Mouse (Mus musculus): ENCODE measurements at regions not wholly inside any gene's neighbourhood (a gene's known extent, or its start where the extent isn't known, plus 50 kb on each side); places are given as distances from the start of the nearest gene placed in this dataset.

DNA sequence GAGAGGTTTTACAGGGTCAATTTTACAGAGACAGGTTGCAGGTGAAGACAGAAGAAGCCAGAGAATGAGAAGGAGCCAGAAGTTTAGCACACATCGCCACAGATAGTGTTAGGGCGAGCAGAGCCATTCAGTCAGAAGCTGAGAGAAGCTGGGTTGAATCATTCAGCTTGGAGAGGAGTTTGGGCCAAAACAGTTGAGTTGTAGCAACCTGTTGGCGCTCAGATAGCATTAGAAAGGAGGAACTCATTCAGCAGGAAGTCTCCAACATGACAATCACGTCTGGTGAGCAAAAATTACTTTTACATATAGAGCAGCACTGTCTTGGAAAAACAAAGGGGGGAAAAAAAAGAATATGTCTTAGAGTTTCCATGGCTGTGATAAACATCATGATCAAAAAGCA, 53.2 kb downstream of the Fam43a start:
- H3K36me3 ChIP-seq: no peaks in the 10 kb centered on the region
- 80% methylated on average over 4 of the region's 4 CpGs for WGBS
- no peak overlapping the region for H3K9ac ChIP-seq
- H3K4me2 ChIP-seq (replicated peaks): no peak overlapping the region
- H3K27ac ChIP-seq: no peak overlapping the region
- no peak for ATAC-seq (ENCODE audit: low FRiP score)
- H3K4me3 ChIP-seq: no peak overlapping the region
- peaks cover 9% of the 10 kb centered on the region for H3K4me1 ChIP-seq
- H3K9me3 ChIP-seq (replicated peaks): peaks cover 4% of the 10 kb centered on the region; the same call in 1 of the 2 replicates
- no peaks in the 10 kb centered on the region for H3K27me3 ChIP-seq

DNA sequence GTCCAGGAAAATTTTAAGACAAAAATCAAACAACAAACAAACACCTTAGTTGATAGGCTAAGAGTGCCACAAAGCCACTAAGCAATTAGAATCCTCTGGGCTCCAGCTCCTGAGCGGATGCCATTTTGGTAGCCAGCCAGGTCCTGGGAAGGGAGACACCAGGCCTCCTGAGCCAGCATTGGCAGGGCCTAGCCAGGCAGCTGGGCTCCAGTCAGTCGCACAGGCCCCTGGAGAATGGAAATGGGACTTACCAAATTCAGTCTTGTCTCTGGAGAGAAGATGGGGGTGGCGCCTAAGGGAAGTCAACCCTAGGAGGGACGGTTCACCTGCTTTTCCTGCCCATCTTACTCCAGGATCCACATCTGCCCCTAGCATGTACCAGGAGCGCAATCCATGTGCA, 54.3 kb downstream of the Fam43a start:
- Histone ChIP-seq H3K9me3 (replicated peaks) (peaks cover 4% of the 10 kb centered on the region; the same call in 1 of the 2 replicates), H3K36me3 (no peaks in the 10 kb centered on the region), H3K27me3 (no peaks in the 10 kb centered on the region), H3K4me3 (no peak overlapping the region), H3K9ac (no peak overlapping the region), H3K27ac (no peak overlapping the region), H3K4me1 (peaks cover 9% of the 10 kb centered on the region), H3K4me2 (replicated peaks) (no peak overlapping the region)
- WGBS: 86% methylated on average over 5 of the region's 5 CpGs
- ATAC-seq (ENCODE audit: low FRiP score): no peak

DNA sequence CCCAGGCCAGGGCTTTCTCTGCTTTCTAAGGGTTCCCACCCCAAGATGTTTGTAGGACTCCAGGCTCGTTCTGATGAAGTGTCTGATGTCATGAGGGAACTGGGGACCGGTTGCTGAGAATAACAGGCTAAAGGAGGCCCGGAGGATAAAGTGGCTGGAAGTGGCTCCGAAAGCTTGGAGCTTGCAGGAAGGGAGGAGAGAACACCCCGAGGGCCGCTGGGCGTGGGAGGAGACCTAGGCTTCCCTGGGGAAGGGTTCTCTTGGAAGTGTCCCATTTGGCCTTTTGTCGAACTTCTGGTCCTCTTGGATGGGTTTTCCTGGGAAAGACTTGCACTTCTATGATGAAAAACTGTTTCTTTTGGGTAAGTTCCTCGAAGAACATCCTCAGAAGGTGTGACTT, 54.7 kb downstream of the Fam43a start:
- no peak overlapping the region for H3K9ac ChIP-seq
- 82% methylated on average over 9 of the region's 9 CpGs for WGBS
- no peak overlapping the region for H3K4me3 ChIP-seq
- no peaks in the 10 kb centered on the region for H3K27me3 ChIP-seq
- H3K4me2 ChIP-seq (replicated peaks): no peak overlapping the region
- no peaks in the 10 kb centered on the region for H3K36me3 ChIP-seq
- no peak overlapping the region for H3K27ac ChIP-seq
- H3K9me3 ChIP-seq (replicated peaks): peaks cover 3% of the 10 kb centered on the region; the same call in 1 of the 2 replicates
- H3K4me1 ChIP-seq: peaks cover 9% of the 10 kb centered on the region
- no peak for ATAC-seq (ENCODE audit: low FRiP score)

DNA sequence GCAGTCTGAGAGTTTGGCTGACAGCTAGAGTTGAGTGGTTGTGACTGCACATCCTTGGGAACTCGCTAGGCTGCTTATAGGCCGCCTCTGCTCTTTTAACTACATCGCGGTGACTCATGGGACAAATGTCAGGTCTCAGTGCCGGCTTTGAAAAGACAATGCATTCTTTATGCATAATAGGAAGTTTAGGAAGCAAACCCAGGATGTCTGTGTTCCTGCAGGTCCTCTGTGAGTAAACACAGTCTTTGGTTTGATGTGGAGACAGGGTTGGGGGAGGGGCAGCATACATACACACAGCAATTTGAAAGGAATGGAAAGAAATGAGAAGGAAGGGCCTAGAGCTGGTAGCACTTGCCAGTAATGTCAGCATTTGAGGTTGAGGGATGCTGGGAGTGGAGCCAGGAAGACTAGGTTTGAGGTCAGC, 56.3 kb downstream of the Fam43a start:
- Histone ChIP-seq H3K27ac (0 out of 2 replicates have a peak overlapping the region, but pooled peaks have one; percentile 12), H3K4me3 (no peak overlapping the region), H3K36me3 (no peaks in the 10 kb centered on the region), H3K9me3 (replicated peaks) (no peaks in the 10 kb centered on the region), H3K4me2 (replicated peaks) (no peak overlapping the region), H3K27me3 (no peaks in the 10 kb centered on the region), H3K9ac (no peak overlapping the region), H3K4me1 (peaks cover 9% of the 10 kb centered on the region)
- ATAC-seq (ENCODE audit: low FRiP score): no peak
- 47% methylated on average over 5 of the region's 5 CpGs for WGBS

DNA sequence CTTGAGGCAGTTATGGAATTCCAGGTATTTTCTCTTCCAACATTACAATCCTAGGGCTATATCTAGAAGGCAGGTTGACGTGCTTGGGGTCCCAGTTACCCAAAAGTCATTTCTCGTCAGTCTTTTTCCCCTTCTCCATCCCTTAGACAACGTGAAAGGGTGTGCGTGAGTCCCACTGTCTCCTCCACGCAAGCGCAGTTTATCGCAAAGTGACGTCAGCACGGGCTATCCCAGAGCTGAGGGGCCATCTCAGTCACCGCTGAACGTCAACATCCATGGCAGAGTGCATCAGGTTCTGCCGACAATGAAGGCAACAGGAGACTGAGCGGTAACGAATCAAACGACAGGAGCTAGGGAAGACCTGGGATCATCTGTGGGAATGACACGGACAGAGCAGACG, 57.4 kb downstream of the Fam43a start:
- H3K9me3 ChIP-seq (replicated peaks): no peaks in the 10 kb centered on the region
- no peaks in the 10 kb centered on the region for H3K36me3 ChIP-seq
- 91% methylated on average over 17 of the region's 17 CpGs for WGBS
- H3K4me2 ChIP-seq (replicated peaks): no peak overlapping the region
- H3K4me3 ChIP-seq: no peak overlapping the region
- no peak overlapping the region for H3K9ac ChIP-seq
- H3K4me1 ChIP-seq: peaks cover 9% of the 10 kb centered on the region
- H3K27ac ChIP-seq: no peak overlapping the region
- H3K27me3 ChIP-seq: no peaks in the 10 kb centered on the region
- ATAC-seq (ENCODE audit: low FRiP score): no peak

DNA sequence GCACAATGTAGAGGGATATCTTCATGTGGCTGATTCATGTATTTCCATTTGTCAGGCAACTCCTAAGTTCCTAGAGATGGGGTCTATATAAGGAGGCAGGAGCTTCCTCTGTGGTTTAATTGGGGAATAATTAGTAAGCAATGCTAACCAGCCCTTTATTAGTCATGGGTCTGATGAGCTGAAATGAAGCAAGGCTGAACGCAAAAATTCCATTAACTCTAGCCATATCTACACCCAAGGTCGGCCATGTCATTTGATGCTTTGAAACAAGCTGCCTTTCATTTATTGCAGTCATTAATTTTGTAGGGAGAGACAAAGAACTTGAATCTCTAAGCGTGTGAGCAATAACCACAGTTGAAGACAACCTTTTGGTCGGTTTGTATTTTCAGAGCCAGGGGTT, 59.4 kb downstream of the Fam43a start:
- no peak for ATAC-seq (ENCODE audit: low FRiP score)
- WGBS: 82% methylated on average over 4 of the region's 4 CpGs
- H3K9ac ChIP-seq: no peak overlapping the region

DNA sequence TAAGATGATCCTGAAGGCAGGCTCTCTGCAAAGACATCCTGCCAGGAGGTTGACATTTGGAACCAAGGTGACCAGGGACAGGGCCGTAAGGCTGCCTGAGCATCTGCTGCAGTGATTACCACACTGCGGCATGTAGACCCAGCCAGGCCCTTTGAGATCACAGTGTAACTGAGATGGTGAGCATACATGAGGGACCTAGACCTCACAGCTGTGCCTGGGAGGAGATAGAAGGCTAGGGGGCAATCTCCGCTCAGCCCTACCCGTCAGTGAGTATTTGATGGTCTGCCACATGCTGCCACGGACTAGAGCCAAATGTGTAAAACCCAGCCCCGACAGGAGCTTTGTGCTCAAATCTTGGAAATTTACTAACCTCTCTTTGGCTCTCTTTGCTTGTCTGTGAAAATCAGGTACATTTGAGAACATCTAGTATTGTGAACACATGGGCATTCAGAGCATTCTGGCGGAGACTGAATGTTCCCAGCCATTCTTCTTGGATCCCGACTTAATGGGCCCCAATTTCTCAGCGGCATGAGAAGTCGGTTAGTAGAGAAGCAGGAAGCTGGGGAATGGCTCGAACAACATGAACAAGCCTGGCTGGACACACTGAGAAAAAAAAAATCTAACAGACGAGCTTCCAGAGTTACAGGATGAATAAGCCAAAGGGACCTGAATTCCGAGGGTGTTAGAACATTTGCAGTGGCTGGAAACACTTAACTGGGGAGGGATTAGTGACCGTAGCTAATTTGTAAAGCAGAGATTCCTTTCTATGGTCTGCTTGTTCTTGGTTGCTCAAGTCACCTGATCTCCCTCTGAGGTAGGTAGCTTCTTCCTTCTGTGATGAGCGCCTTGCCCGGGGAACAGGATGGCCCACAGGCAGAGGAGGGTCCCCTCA, 61.8 kb downstream of the Fam43a start:
- WGBS: 68% methylated on average over 16 of the region's 16 CpGs
- H3K9ac ChIP-seq: no peak overlapping the region
- H3K4me2 ChIP-seq (replicated peaks): no peak overlapping the region
- no peaks in the 10 kb centered on the region for H3K9me3 ChIP-seq (replicated peaks)
- H3K4me3 ChIP-seq: no peak overlapping the region
- no peaks in the 10 kb centered on the region for H3K4me1 ChIP-seq
- no peak overlapping the region for H3K27ac ChIP-seq
- H3K36me3 ChIP-seq: no peaks in the 10 kb centered on the region
- ATAC-seq (ENCODE audit: low FRiP score): no peak
- H3K27me3 ChIP-seq: no peaks in the 10 kb centered on the region

More for the DNA sequence above, 59.4 kb downstream of the Fam43a start:
- peaks cover 9% of the 10 kb centered on the region for H3K4me1 ChIP-seq
- H3K36me3 ChIP-seq: no peaks in the 10 kb centered on the region
- H3K27me3 ChIP-seq: no peaks in the 10 kb centered on the region
- no peaks in the 10 kb centered on the region for H3K9me3 ChIP-seq (replicated peaks)
- no peak overlapping the region for H3K4me3 ChIP-seq
- H3K4me2 ChIP-seq (replicated peaks): no peak overlapping the region
- no peak overlapping the region for H3K27ac ChIP-seq

DNA sequence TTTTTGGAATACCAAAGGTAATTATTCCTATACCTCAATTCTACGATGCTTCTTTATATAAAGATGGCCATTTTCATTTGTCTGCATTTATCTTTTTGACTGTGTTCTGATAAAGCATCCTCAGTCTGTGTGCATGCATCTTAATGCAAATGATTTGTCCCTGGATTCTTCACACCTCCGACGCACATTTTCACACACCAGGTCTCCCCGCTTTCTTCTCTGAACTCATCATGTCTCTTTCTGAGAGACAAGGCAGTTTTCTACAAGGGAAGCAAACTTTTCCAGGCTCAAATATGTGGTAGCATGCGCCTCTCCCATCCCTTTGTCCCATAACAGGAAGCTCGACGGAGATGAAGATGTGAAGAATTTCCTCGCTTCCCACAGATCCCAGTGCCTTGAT, 63.5 kb downstream of the Fam43a start:
- no peak overlapping the region for H3K4me2 ChIP-seq (replicated peaks)
- H3K36me3 ChIP-seq: no peaks in the 10 kb centered on the region
- H3K9me3 ChIP-seq (replicated peaks): no peaks in the 10 kb centered on the region
- no peak overlapping the region for H3K9ac ChIP-seq
- no peaks in the 10 kb centered on the region for H3K4me1 ChIP-seq
- H3K4me3 ChIP-seq: no peak overlapping the region
- 79% methylated on average over 8 of the region's 8 CpGs for WGBS
- no peaks in the 10 kb centered on the region for H3K27me3 ChIP-seq
- no peak overlapping the region for H3K27ac ChIP-seq
- no peak for ATAC-seq (ENCODE audit: low FRiP score)

DNA sequence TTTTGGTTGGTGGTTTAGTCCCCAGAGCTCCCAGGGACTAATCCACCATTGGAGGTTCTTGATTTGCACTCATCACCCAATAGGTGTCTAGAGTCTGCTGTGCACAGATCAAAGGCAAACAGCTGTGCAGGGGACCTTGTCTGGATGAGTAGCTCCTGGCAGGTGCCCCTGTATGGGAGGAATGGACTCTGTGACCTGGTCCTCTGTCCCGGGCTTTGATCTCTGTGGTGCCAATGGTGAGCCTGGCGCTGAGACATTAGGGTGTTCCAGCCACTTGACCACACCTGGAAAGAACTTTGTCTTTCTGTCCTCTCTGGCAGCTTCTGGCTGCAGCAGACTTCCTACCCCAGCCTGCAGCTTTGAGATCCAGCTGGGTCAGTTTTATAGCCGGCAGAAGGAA, 64.4 kb downstream of the Fam43a start:
- no peak overlapping the region for H3K4me2 ChIP-seq (replicated peaks)
- H3K36me3 ChIP-seq: no peaks in the 10 kb centered on the region
- no peak overlapping the region for H3K9ac ChIP-seq
- no peaks in the 10 kb centered on the region for H3K4me1 ChIP-seq
- H3K27ac ChIP-seq: no peak overlapping the region
- no peaks in the 10 kb centered on the region for H3K9me3 ChIP-seq (replicated peaks)
- H3K27me3 ChIP-seq: no peaks in the 10 kb centered on the region
- H3K4me3 ChIP-seq: no peak overlapping the region
- no peak for ATAC-seq (ENCODE audit: low FRiP score)
- whole genome bisulfite sequencing: 76% methylated on average over 3 of the region's 3 CpGs

DNA sequence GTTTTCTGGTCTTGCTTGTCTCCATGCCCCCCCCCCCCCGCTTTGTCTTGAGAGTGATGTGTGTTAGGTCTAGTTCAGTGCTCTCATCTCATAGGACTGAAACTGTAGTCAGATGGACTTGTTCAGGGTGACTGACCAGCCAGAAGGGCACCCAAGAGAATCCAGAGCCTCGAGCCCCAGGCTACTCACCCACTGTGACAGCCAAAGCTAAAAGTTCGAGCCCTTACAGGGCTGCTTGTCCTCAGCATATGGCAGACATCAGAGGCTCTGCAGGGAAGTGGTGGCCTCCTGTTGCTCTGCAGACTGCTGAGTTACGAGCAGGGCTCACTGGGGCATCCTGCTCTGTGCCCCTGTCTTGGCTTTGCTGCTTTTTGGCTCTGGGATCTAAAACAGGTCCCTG, 64.9 kb downstream of the Fam43a start:
- Histone ChIP-seq H3K27ac (no peak overlapping the region), H3K27me3 (no peaks in the 10 kb centered on the region), H3K4me3 (no peak overlapping the region), H3K4me2 (replicated peaks) (no peak overlapping the region), H3K9ac (no peak overlapping the region), H3K4me1 (no peaks in the 10 kb centered on the region), H3K9me3 (replicated peaks) (no peaks in the 10 kb centered on the region), H3K36me3 (no peaks in the 10 kb centered on the region)
- WGBS: 45% methylated on average over 4 of the region's 4 CpGs
- no peak for ATAC-seq (ENCODE audit: low FRiP score)

DNA sequence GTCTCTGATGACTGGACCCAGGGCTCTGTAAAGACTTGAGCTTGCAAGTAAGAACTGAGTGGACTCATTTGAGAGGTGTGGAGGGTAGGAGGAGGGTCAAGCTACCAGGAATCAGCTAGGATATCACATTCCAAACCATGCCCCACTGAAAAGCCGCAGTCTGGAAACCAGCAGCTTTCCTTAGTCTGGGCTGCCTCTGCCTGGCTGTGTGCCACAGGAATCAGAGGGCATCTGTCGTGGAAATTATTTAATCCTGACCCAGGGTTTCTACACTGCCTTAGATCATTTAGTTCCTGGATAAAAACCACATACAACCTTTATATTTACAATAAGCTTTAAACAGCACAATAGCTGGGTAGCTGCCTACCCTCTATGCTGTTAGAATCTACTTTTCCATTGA, 66.4 kb downstream of the Fam43a start:
- 61% methylated on average over 2 of the region's 2 CpGs for WGBS
- no peak for ATAC-seq (ENCODE audit: low FRiP score)

DNA sequence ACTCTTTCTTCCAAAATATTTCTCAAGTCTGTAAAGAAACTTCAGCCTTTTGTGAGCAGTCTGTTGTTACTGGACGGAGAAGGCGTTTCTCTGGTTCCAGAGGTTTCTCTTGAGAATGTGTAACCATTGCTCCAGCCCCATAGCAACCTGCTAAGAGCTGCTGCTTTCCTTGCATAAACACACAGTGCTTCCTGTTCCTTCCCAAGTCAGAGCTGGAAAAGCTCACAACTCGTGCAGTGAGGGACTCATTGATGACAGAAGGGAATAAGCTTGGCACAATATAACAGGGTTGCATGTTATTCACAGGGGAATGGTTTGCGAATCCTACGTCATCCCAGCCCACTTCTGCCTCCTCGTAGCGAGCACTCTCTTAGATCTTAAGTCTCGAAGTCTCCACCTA, 70.4 kb downstream of the Fam43a start:
- Histone ChIP-seq H3K4me3 (no peak overlapping the region), H3K4me1 (no peaks in the 10 kb centered on the region), H3K27ac (no peak overlapping the region), H3K4me2 (replicated peaks) (no peak overlapping the region), H3K9ac (no peak overlapping the region), H3K36me3 (no peaks in the 10 kb centered on the region), H3K9me3 (replicated peaks) (no peaks in the 10 kb centered on the region), H3K27me3 (no peaks in the 10 kb centered on the region)
- WGBS: 82% methylated on average over 8 of the region's 8 CpGs
- no peak for ATAC-seq (ENCODE audit: low FRiP score)

More for the DNA sequence above, 66.4 kb downstream of the Fam43a start:
- no peak overlapping the region for H3K4me3 ChIP-seq
- H3K27me3 ChIP-seq: no peaks in the 10 kb centered on the region
- H3K9me3 ChIP-seq (replicated peaks): no peaks in the 10 kb centered on the region
- H3K36me3 ChIP-seq: no peaks in the 10 kb centered on the region
- H3K4me1 ChIP-seq: no peaks in the 10 kb centered on the region
- H3K27ac ChIP-seq: no peak overlapping the region
- no peak overlapping the region for H3K9ac ChIP-seq
- no peak overlapping the region for H3K4me2 ChIP-seq (replicated peaks)

DNA sequence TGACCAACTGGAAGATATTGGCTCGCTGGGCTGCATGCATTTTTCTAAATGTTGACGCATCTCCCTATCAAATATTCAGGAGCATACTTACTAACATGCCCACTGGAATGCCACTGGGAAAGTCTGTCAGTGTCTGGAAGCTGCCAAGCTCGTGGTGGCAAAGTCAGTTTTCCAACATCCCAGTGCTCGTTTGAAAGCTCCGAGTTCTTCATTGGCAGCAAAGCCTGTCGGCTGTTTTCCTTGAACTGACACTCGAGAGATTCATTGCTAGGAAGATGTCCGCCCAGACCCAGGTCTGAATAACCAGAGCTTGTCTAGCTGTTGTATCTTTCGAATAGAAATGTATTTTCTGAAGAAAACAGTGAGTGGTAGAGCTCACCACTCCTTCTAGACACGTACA, 72.1 kb downstream of the Fam43a start:
- H3K4me2 ChIP-seq (replicated peaks): no peak overlapping the region
- WGBS: 86% methylated on average over 10 of the region's 10 CpGs
- H3K4me1 ChIP-seq: no peaks in the 10 kb centered on the region
- no peaks in the 10 kb centered on the region for H3K9me3 ChIP-seq (replicated peaks)
- no peak overlapping the region for H3K9ac ChIP-seq
- no peak overlapping the region for H3K27ac ChIP-seq
- ATAC-seq (ENCODE audit: low FRiP score): no peak
- H3K4me3 ChIP-seq: no peak overlapping the region
- no peaks in the 10 kb centered on the region for H3K27me3 ChIP-seq
- H3K36me3 ChIP-seq: no peaks in the 10 kb centered on the region

Measured in hindbrain, embryonic 12.5 days (tissue).